Mouse (Mus musculus) limb, embryonic 14.5 days (tissue): Measurements from ENCODE around the gene Ddias. TPM values are rescaled to one million over a fixed set of nuclear protein-coding genes. Genes with fewer than 3 reads are reported as not detected.

Source experiments
- ATAC-seq: fragments of 200-750 bp; cut with Nextera tagmentation; 2 replicates; pipeline ENCODE4 v1.8.0; 2017; ENCODE audit warnings: low read depth, moderate number of reproducible peaks, moderate TSS enrichment; ENCODE audit not compliant: low FRiP score
- DNase-seq: peaks from one replicate; pipeline ENCODE4 v3.0.0-alpha.2; 2015; ENCODE audit warnings: low spot score
- H3K27ac ChIP-seq: fragments of 300-500 bp; sonication (generic); replicated peaks from 2 replicates; pipeline ENCODE4 v1.5.1; 2014; ENCODE audit warnings: low read depth, mild to moderate bottlenecking, low read length, moderate library complexity, mixed read lengths
- H3K27me3 ChIP-seq: fragments of 300-500 bp; sonication (generic); 2 replicates; pipeline ENCODE4 v1.6.1; 2014; ENCODE audit warnings: low read length, mixed read lengths; ENCODE audit not compliant: control insufficient read depth, insufficient read depth
- H3K36me3 ChIP-seq: fragments of 300-500 bp; sonication (generic); 2 replicates; pipeline ENCODE4 v1.6.1; 2014; ENCODE audit warnings: mild to moderate bottlenecking, low read length, moderate library complexity, mixed read lengths; ENCODE audit not compliant: control insufficient read depth, insufficient read depth
- H3K4me1 ChIP-seq: fragments of 300-500 bp; sonication (generic); 2 replicates; pipeline ENCODE4 v1.6.1; 2014; ENCODE audit warnings: antibody characterized with exemption, low read length, mixed read lengths; ENCODE audit not compliant: control insufficient read depth, insufficient read depth
- H3K4me2 ChIP-seq: fragments of 300-500 bp; sonication (generic); replicated peaks from 2 replicates; pipeline ENCODE4 v1.6.1; 2014; ENCODE audit warnings: low read depth, mild to moderate bottlenecking, low read length, moderate library complexity; ENCODE audit not compliant: severe bottlenecking
- H3K4me3 ChIP-seq: fragments of 300-500 bp; sonication (generic); replicated peaks from 2 replicates; pipeline ENCODE4 v1.5.1; 2014; ENCODE audit warnings: low read length
- H3K9ac ChIP-seq: fragments of 300-500 bp; sonication (generic); 2 replicates; pipeline ENCODE4 v1.6.1; 2014; ENCODE audit warnings: mild to moderate bottlenecking, low read depth, low read length, moderate library complexity; ENCODE audit not compliant: severe bottlenecking
- H3K9me3 ChIP-seq: fragments of 300-500 bp; sonication (generic); 2 replicates; pipeline ENCODE4 v1.6.1; 2016; ENCODE audit warnings: low read length; ENCODE audit not compliant: control insufficient read depth
- POLR2A ChIP-seq: fragments of 200-500 bp; IDR thresholded peaks from 2 replicates; pipeline ENCODE4 v1.8.0; 2012; ENCODE audit warnings: inconsistent platforms, mild to moderate bottlenecking, moderate library complexity, borderline replicate concordance; ENCODE audit not compliant: insufficient read depth, insufficient read length; ENCODE audit errors: extremely low read depth
- WGBS: fragments of 180-500 bp; shearing (Covaris S2); extraction: QIAGEN DNeasy Blood & Tissue Kit; methylation state at CpG from one replicate; pipeline ENCODE4 v1.1.7; 2014; 5-methylcytosine and 5-hydroxymethylcytosine counted together
- polyA plus RNA-seq, 2 experiments: library from polyadenylated mRNA; depleted of rRNA in 1 of 2; stranded (reverse) in 1 of 2; unstranded in 1 of 2; fragments of >200 nt; fragmentation: Nextera tagmentation in 1 of 2; extraction: Ambion mirVana in 1 of 2; gene quantifications; 2 replicates each; pipeline versions ENCODE4 v1.2.1 to v1.2.3; 2012 to 2014

The Ddias gene
- polyA plus RNA-seq, 2 experiments: 4.4 to 11.5 TPM

- H3K36me3 ChIP-seq: 0 out of 2 replicates have a peak, but pooled peaks cover 1% of the 10 kb centered on the region
- H3K27ac ChIP-seq: no peak overlapping the region
- H3K9ac ChIP-seq: no peak overlapping the region
- TF ChIP-seq POLR2A: no peak
- WGBS: 61% methylated on average over 7 of the region's 7 CpGs
- H3K4me2 ChIP-seq: no peak overlapping the region
- DNase-seq (no peak), ATAC-seq (no peak)
- H3K4me3 ChIP-seq: no peak overlapping the region
- peaks cover 11% of the 10 kb centered on the region for H3K4me1 ChIP-seq
- H3K9me3 ChIP-seq: no peaks in the 10 kb centered on the region
- no peaks in the 10 kb centered on the region for H3K27me3 ChIP-seq
Measured at GRCm38 (mm10) chr7:92820941-92821465, 53.0 kb downstream of the Ddias start.

GRCm38 (mm10) chr7:92820410-92820809 lies 53.6 kb downstream of the Ddias start:
- H3K4me2 ChIP-seq: no peak overlapping the region
- H3K9me3 ChIP-seq: no peaks in the 10 kb centered on the region
- no peak for TF ChIP-seq POLR2A
- ATAC-seq (no peak), DNase-seq (no peak)
- peaks cover 11% of the 10 kb centered on the region for H3K4me1 ChIP-seq
- WGBS: 68% methylated on average over 1 of the region's 1 CpGs
- no peak overlapping the region for H3K27ac ChIP-seq
- H3K4me3 ChIP-seq: no peak overlapping the region
- no peak overlapping the region for H3K9ac ChIP-seq
- no peaks in the 10 kb centered on the region for H3K36me3 ChIP-seq
- H3K27me3 ChIP-seq: no peaks in the 10 kb centered on the region

GRCm38 (mm10) chr7:92819656-92820055 lies 54.4 kb downstream of the Ddias start:
- Histone ChIP-seq H3K36me3 (no peaks in the 10 kb centered on the region), H3K27ac (no peak overlapping the region), H3K4me3 (no peak overlapping the region), H3K27me3 (no peaks in the 10 kb centered on the region), H3K4me1 (peaks cover 11% of the 10 kb centered on the region), H3K9ac (no peak overlapping the region), H3K4me2 (no peak overlapping the region), H3K9me3 (no peaks in the 10 kb centered on the region)
- 75% methylated on average over 11 of the region's 11 CpGs for WGBS
- no peak for DNase-seq
- ATAC-seq: no peak
- no peak for TF ChIP-seq POLR2A

GRCm38 (mm10) chr7:92817886-92818285 lies 56.2 kb downstream of the Ddias start:
- ATAC-seq (no peak), DNase-seq (no peak)
- Histone ChIP-seq H3K9ac (no peak overlapping the region), H3K4me2 (no peak overlapping the region), H3K27me3 (no peaks in the 10 kb centered on the region), H3K9me3 (no peaks in the 10 kb centered on the region), H3K4me1 (peaks cover 9% of the 10 kb centered on the region), H3K36me3 (no peaks in the 10 kb centered on the region), H3K4me3 (no peak overlapping the region), H3K27ac (no peak overlapping the region)
- TF ChIP-seq POLR2A: no peak
- WGBS: 84% methylated on average over 9 of the region's 9 CpGs

GRCm38 (mm10) chr7:92817242-92817641 lies 56.8 kb downstream of the Ddias start:
- 84% methylated on average over 2 of the region's 2 CpGs for WGBS
- Histone ChIP-seq H3K36me3 (no peaks in the 10 kb centered on the region), H3K9me3 (no peaks in the 10 kb centered on the region), H3K4me1 (peaks cover 3% of the 10 kb centered on the region), H3K27ac (no peak overlapping the region), H3K4me3 (no peak overlapping the region), H3K27me3 (no peaks in the 10 kb centered on the region), H3K9ac (no peak overlapping the region), H3K4me2 (no peak overlapping the region)
- no peak for TF ChIP-seq POLR2A
- no peak for DNase-seq
- ATAC-seq: no peak
